Mouse (Mus musculus) stomach, postnatal 0 days (tissue): ENCODE results near the gene Tapbp. TPM values are rescaled to one million over a fixed set of nuclear protein-coding genes. Genes with fewer than 3 reads are reported as not detected.

Experiments
- ATAC-seq: fragments of 200-750 bp; cut with Nextera tagmentation; 2 replicates; pipeline ENCODE4 v1.8.0; 2017; ENCODE audit not compliant: low FRiP score, low TSS enrichment
- DNase-seq: peaks from one replicate; pipeline ENCODE4 v3.0.0-alpha.2; 2016; ENCODE audit warnings: low spot score
- H3K27ac ChIP-seq: fragments of 300-500 bp; sonication (generic); replicated peaks from 2 replicates; pipeline ENCODE4 v1.5.1; 2014; ENCODE audit warnings: mild to moderate bottlenecking, control low read depth
- H3K27me3 ChIP-seq: fragments of 300-500 bp; sonication (generic); 2 replicates; pipeline ENCODE4 v1.6.1; 2014; ENCODE audit warnings: low read length; ENCODE audit not compliant: control insufficient read depth, insufficient read depth
- H3K36me3 ChIP-seq: fragments of 300-500 bp; sonication (generic); 2 replicates; pipeline ENCODE4 v1.6.1; 2014; ENCODE audit warnings: low read length, mixed read lengths; ENCODE audit not compliant: control insufficient read depth, insufficient read depth
- H3K4me1 ChIP-seq: fragments of 300-500 bp; sonication (generic); replicated peaks from 2 replicates; pipeline ENCODE4 v1.6.1; 2014; ENCODE audit warnings: antibody characterized with exemption; ENCODE audit not compliant: control insufficient read depth, insufficient read depth
- H3K4me2 ChIP-seq: fragments of 300-500 bp; sonication (generic); replicated peaks from 2 replicates; pipeline ENCODE4 v1.6.1; 2014; ENCODE audit warnings: low read depth, mild to moderate bottlenecking, control low read depth, moderate library complexity
- H3K4me3 ChIP-seq: fragments of 300-500 bp; sonication (generic); 2 replicates; pipeline ENCODE4 v1.5.1; 2014; ENCODE audit warnings: low read depth, low read length, control low read depth
- H3K9ac ChIP-seq: fragments of 300-500 bp; sonication (generic); 2 replicates; pipeline ENCODE4 v1.6.1; 2014; ENCODE audit warnings: mild to moderate bottlenecking, low read length, control low read depth, mixed read lengths
- H3K9me3 ChIP-seq: fragments of 300-500 bp; sonication (generic); 2 replicates; pipeline ENCODE4 v1.6.1; 2016; ENCODE audit warnings: low read length; ENCODE audit not compliant: control insufficient read depth
- CTCF ChIP-seq: IDR thresholded peaks from 2 replicates; pipeline ENCODE4 v1.5.1; 2016; ENCODE audit warnings: antibody characterized with exemption, low read depth, mild to moderate bottlenecking, moderate library complexity
- EP300 ChIP-seq: optimal IDR thresholded peaks from 2 replicates; pipeline ENCODE3; 2016; ENCODE audit warnings: antibody characterized with exemption
- WGBS: fragments of 180-500 bp; shearing (Covaris S2); extraction: QIAGEN DNeasy Blood & Tissue Kit; methylation state at CpG from one replicate; pipeline ENCODE4 v1.1.7; 2014; 5-methylcytosine and 5-hydroxymethylcytosine counted together
- polyA plus RNA-seq: library from polyadenylated mRNA; unstranded; fragments of >200 nt; fragmentation: Nextera tagmentation; extraction: Ambion mirVana; gene quantifications from 2 replicates; pipeline ENCODE4 v1.2.1, GENCODE M21; 2015

Tapbp gene
- polyA plus RNA-seq, 1 experiment from 2014 or later, result 63.7 TPM

DNA sequence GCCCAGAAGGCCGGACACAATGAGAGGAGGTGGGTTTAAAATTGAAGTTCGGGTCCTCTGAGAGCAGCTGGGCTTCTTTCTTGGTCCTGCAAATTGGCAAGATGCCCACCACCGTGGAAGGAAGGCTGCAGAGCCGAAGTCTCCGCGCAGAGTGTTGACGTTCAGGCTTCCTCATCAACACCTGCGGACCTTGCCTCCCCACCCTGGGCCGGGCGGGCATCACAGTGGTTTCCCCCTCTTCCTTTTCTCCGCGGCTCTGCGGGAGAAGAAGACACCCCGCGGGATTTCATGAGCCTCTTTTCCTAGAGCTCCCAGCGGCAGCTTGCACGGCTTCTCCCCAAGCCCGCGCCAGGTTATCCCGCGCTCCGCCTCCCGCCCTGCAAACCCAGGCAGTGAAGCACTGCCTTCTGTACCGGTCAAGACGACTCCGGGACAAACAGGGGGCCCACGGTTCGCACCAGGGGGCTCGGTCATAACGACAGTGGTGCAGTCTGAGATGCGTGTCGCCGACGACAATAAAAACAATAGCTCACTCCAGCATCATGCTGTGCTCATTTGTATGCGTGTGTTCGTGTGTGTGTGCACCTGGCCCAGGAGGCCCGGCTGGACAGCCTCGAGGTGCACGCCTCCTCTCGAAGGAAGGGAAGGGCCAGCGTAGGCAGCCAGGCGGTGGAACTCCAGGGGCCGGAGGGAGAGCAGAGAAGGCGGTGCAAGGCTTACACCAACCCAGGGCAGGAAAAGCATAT is 7.2 kb upstream of the Tapbp start:
- TF ChIP-seq EP300 (no peak), CTCF (no peak)
- peaks cover 9% of the 10 kb centered on the region; the same call in 1 of the 2 replicates for H3K36me3 ChIP-seq
- no peaks in the 10 kb centered on the region for H3K27me3 ChIP-seq
- H3K9ac ChIP-seq, result peak overlapping the region; percentile 69
- peak overlapping the region; percentile 94 for H3K4me2 ChIP-seq
- H3K27ac ChIP-seq, result peak overlapping the region; percentile 99
- H3K4me1 ChIP-seq, result peaks cover 3% of the 10 kb centered on the region; the same call in 1 of the 2 replicates
- ATAC-seq (peak; percentile 59), DNase-seq (peak; percentile 63)
- peak overlapping the region; percentile 86 for H3K4me3 ChIP-seq
- WGBS, result under 1% methylated on average over 42 of the region's 44 CpGs
- H3K9me3 ChIP-seq, result no peaks in the 10 kb centered on the region

DNA sequence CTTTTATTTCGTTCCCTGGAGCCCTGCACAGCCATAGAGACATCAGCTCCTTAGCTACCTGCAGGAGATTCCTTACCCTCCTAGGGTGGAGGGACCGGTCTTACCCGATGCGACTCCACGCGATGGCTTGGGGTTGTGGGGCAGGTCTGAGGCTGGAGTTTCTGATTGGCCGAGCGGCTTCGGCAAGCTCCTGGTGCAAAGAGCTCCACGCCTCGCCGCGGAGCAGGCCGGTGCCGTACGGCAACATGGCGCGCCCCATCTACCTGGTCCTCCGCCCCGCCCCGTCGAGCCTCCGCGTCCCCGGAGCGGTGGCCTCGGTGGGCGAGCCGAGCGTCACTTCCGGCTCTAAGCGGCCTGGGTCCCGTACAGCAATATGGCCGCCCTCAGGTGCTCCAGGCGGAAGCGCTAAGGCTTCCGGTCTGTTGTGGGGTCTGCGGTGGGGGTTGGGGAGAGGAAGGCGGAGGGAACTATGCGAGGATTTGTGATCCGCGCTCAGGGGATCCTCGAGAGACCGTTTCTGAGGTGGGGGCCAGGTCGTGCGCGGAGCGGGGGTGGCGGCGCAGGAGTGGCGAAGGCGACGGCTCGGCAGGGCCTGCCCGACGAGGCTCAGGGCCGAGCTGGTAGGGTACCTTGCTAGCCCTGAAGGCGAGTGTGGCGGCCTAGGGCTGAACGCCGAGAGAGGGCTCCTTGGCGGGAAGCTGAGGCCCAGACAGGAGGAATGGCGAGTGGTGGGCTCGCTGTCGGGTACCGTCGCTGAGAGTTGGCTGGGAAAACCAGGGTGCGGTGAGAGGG is 6.4 kb upstream of the Tapbp start, which contains the start of gene Daxx:
Gene Daxx, plus strand, starts transcription at position 338 of the 792 bp plus-strand sequence.
- Histone ChIP-seq H3K4me2 (peak within 1 kb of the TSS; percentile 94), H3K4me1 (peaks cover 3% of the 10 kb centered on the region; the same call in 1 of the 2 replicates), H3K4me3 (peak within 1 kb of the TSS; percentile 86), H3K27me3 (no peaks in the 10 kb centered on the region), H3K9ac (peak within 1 kb of the TSS; percentile 97), H3K27ac (peak within 1 kb of the TSS; percentile 99), H3K36me3 (peaks cover 17% of the 10 kb centered on the region), H3K9me3 (no peaks in the 10 kb centered on the region)
- TF ChIP-seq EP300 (no peak), CTCF (peak; percentile 1; the same call in 1 of the 2 replicates)
- WGBS, result under 1% methylated on average over 67 of the region's 68 CpGs
- peak; percentile 96 for ATAC-seq
- peak; percentile 99 for DNase-seq

DNA sequence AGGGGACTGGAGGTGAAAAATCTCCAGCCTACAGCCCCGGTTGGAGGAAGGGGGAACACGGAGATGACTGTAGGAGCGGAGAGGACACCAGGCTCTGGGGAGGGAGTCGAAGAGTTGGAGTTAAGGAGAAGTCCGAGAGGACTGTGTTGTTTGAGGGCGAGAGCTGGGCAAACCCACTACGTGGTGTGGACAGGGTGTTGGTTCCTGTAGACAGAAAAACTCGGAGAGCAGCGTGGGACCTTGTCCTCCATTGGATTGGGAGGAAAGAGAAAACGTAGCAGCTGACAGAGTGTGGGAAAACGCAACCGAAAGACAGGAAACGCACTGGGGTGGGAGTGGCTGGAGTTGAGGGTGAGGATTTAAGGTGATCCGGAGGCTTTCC is 5.8 kb upstream of the Tapbp start:
- H3K4me2 ChIP-seq, result peak overlapping the region; percentile 94
- 1% methylated on average over 14 of the region's 14 CpGs for WGBS
- peaks cover 17% of the 10 kb centered on the region for H3K36me3 ChIP-seq
- H3K4me1 ChIP-seq, result peaks cover 3% of the 10 kb centered on the region; the same call in 1 of the 2 replicates
- H3K4me3 ChIP-seq, result peak overlapping the region; percentile 86
- peak; percentile 12 for ATAC-seq
- H3K9ac ChIP-seq, result peak overlapping the region; percentile 97
- H3K27me3 ChIP-seq, result no peaks in the 10 kb centered on the region
- peak overlapping the region; percentile 99 for H3K27ac ChIP-seq
- DNase-seq, result peak; percentile 78
- H3K9me3 ChIP-seq, result no peaks in the 10 kb centered on the region
- TF ChIP-seq CTCF (no peak), EP300 (no peak)

DNA sequence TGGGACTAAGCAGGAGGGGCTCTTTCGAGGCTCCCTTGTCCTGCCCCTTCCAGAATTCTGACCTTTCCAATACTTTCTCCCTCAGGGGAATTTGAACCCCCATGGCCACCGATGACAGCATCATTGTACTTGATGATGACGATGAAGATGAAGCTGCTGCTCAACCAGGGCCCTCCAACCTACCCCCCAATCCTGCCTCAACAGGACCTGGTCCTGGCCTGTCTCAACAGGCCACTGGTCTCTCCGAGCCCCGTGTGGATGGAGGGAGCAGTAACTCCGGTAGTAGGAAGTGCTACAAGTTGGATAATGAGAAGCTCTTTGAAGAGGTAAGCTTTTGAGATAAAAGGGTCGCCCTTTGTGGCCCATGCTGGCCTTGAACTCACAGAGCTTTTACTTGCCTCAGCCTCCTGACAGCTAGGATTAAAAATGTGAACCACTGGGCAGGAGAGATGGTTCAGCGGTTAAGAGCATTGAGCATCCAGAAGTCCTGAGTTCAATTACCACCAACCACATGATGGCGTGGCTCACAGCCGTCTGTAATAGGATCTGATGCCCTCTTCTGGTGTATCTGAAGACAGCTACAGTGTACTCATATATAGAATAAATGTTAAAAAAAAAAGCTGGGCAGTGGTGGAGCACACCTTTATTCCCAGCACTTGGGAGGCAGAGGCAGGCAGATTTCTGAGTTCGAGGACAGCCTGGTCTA is 5.2 kb upstream of the Tapbp start:
- ATAC-seq, result no peak
- 40% methylated on average over 11 of the region's 11 CpGs for WGBS
- TF ChIP-seq EP300 (no peak), CTCF (peak; percentile 55)

DNA sequence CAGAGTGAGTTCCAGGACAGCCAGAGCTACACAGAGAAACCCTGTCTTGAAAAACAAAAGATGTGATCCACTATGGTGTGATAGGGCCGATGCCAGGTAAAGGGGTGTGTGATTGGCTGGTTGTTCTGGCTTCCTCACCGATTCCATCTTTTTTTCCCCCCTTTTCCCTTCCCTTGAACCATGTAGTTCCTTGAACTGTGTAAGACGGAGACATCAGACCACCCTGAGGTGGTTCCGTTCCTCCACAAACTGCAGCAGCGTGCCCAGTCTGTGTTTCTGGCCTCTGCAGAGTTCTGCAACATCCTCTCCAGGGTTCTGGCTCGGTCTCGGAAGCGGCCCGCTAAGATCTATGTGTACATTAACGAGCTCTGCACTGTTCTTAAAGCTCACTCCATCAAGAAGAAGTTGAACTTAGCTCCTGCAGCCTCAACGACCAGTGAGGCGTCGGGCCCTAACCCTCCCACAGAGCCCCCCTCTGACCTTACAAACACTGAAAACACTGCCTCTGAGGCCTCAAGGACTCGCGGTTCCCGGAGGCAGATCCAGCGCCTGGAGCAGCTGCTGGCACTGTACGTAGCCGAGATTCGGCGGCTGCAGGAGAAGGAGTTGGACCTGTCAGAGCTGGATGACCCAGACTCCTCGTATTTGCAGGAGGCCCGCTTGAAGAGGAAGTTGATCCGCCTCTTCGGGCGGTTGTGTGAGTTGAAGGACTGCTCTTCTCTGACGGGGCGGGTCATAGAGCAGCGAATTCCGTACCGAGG is 4.5 kb upstream of the Tapbp start:
- WGBS, result 87% methylated on average over 31 of the region's 31 CpGs
- Histone ChIP-seq H3K4me3 (no peak overlapping the region), H3K36me3 (peaks cover 20% of the 10 kb centered on the region), H3K4me1 (peaks cover 3% of the 10 kb centered on the region; the same call in 1 of the 2 replicates), H3K9ac (no peak overlapping the region), H3K9me3 (no peaks in the 10 kb centered on the region), H3K4me2 (no peak overlapping the region), H3K27ac (no peak overlapping the region), H3K27me3 (no peaks in the 10 kb centered on the region)
- DNase-seq (no peak), ATAC-seq (no peak)
- no peak for TF ChIP-seq EP300
- no peak for TF ChIP-seq CTCF

More for the DNA sequence above, 5.2 kb upstream of the Tapbp start:
- Histone ChIP-seq H3K4me2 (peak overlapping the region; percentile 94), H3K9ac (peak overlapping the region; percentile 97), H3K4me3 (peak overlapping the region; percentile 86), H3K36me3 (peaks cover 20% of the 10 kb centered on the region), H3K27me3 (no peaks in the 10 kb centered on the region), H3K9me3 (no peaks in the 10 kb centered on the region), H3K27ac (peak overlapping the region; percentile 99), H3K4me1 (peaks cover 3% of the 10 kb centered on the region; the same call in 1 of the 2 replicates)
- DNase-seq, result no peak
